In genomic region chr3:36491535-36491934, GRCm38 (mm10) we compare ENCODE assay signal across 34 mouse cellular contexts. TPM values are rescaled to one million over a fixed set of nuclear protein-coding genes. Genes with fewer than 3 reads are reported as not detected.
"Had no signal": no experiment of that assay in that cellular context is flagged by ENCODE, and none has a peak within 500 bp of the region (broad histone marks: within the 10 kb centered on the region; RNA-seq: fewer than 3 reads in every experiment).

No protein-coding gene starts in this region.

- H3K27ac ChIP-seq: gastrocnemius, adult 2 months; heart, adult 2 months; hindbrain, embryonic 12.5 days; hindbrain, embryonic 14.5 days; kidney, embryonic 15.5 days; kidney, postnatal 0 days; left cerebral cortex, adult 2 months; limb, embryonic 13.5 days; limb, embryonic 15.5 days; liver, embryonic 12.5 days; liver, embryonic 14.5 days had no signal

- H3K4me3 ChIP-seq: gastrocnemius, adult 2 months; heart, adult 2 months; hindbrain, embryonic 12.5 days; kidney, embryonic 15.5 days; left cerebral cortex, adult 2 months; limb, embryonic 13.5 days; limb, embryonic 15.5 days; liver, embryonic 12.5 days had no signal

- H3K9me3 ChIP-seq: hindbrain, embryonic 12.5 days; kidney, embryonic 15.5 days; limb, embryonic 13.5 days; limb, embryonic 15.5 days; liver, embryonic 12.5 days had no signal

- H3K9ac ChIP-seq: hindbrain, embryonic 12.5 days; hindbrain, embryonic 14.5 days; kidney, embryonic 15.5 days; limb, embryonic 13.5 days; limb, embryonic 15.5 days; liver, embryonic 12.5 days; liver, embryonic 14.5 days had no signal

- H3K27me3 ChIP-seq: hindbrain, embryonic 12.5 days; limb, embryonic 13.5 days; limb, embryonic 15.5 days had no signal

- H3K4me2 ChIP-seq: heart, embryonic 11.5 days; hindbrain, embryonic 12.5 days; hindbrain, embryonic 14.5 days; kidney, embryonic 15.5 days; limb, embryonic 13.5 days; limb, embryonic 15.5 days; liver, embryonic 12.5 days had no signal

- ATAC-seq: hindbrain, embryonic 16.5 days; intestine, embryonic 16.5 days; liver, embryonic 12.5 days had no signal

- DNase-seq: gastrocnemius, adult 2 months; gastrocnemius, postnatal 10 days; gastrocnemius, postnatal 25 days; heart, adult 11 months; heart, adult 2 months; heart, postnatal 14 days; heart, postnatal 36 days; kidney, adult 11 months; kidney, adult 2 months; kidney, adult 9 months; kidney, postnatal 14 days; kidney, postnatal 36 days; left cerebral cortex, postnatal 4 days had no signal

- H3K36me3 ChIP-seq: hindbrain, embryonic 12.5 days; kidney, embryonic 15.5 days; limb, embryonic 13.5 days; limb, embryonic 15.5 days; liver, embryonic 12.5 days had no signal

RNA-seq across cellular contexts. Expression of gene 1810062G17Rik, which starts 15.8 kb away (rescaled TPM):
- total RNA-seq: gastrocnemius, adult 2 months; gastrocnemius, postnatal 25 days; heart, adult 2 months; hematopoietic stem cell, adult 5-6 weeks; layer of hippocampus, adult 18-20 months; layer of hippocampus, adult 8-10 months; layer of hippocampus, postnatal 25 days; left cerebral cortex, adult 2 months; left cerebral cortex, postnatal 25 days; left cerebral cortex, postnatal 4 days had no signal
- polyA plus RNA-seq: frontal cortex, adult 2 months had no signal

RNA-seq across cellular contexts. Expression of gene Gm11549, which starts 30.1 kb away (rescaled TPM):
- total RNA-seq: gastrocnemius, adult 2 months; gastrocnemius, postnatal 25 days; heart, adult 2 months; heart, postnatal 14 days; heart, postnatal 36 days; hematopoietic stem cell, adult 5-6 weeks; liver, adult 2 months had no signal
- polyA plus RNA-seq: heart, adult 2 months; kidney, adult 2 months; kidney, postnatal 0 days; limb, embryonic 11.5 days; liver, adult 2 months; liver, embryonic 12.5 days; liver, embryonic 16.5 days had no signal
